Mouse (Mus musculus) liver, embryonic 13.5 days (tissue): Measurements from ENCODE around the gene Btaf1. TPM values are rescaled to one million over a fixed set of nuclear protein-coding genes. Genes with fewer than 3 reads are reported as not detected.

Experiments used
- ATAC-seq: fragments of 200-750 bp; cut with Nextera tagmentation; 2 replicates; pipeline ENCODE4 v1.8.0; 2017; ENCODE audit warnings: low read depth, mild to moderate bottlenecking, moderate number of reproducible peaks, moderate library complexity
- DNase-seq: peaks from one replicate; pipeline ENCODE4 v3.0.0; 2022
- H3K27ac ChIP-seq: fragments of 300-500 bp; sonication (generic); 2 replicates; pipeline ENCODE4 v1.5.1; 2015; ENCODE audit warnings: moderate library complexity, mild to moderate bottlenecking, inconsistent platforms
- H3K27me3 ChIP-seq: fragments of 300-500 bp; sonication (generic); 2 replicates; pipeline ENCODE4 v1.6.1; 2015; ENCODE audit warnings: mild to moderate bottlenecking, inconsistent platforms
- H3K36me3 ChIP-seq: fragments of 300-500 bp; sonication (generic); 2 replicates; pipeline ENCODE4 v1.6.1; 2015; ENCODE audit warnings: mild to moderate bottlenecking, inconsistent platforms
- H3K4me1 ChIP-seq: fragments of 300-500 bp; sonication (generic); replicated peaks from 2 replicates; pipeline ENCODE4 v1.6.1; 2015; ENCODE audit warnings: inconsistent platforms
- H3K4me2 ChIP-seq: fragments of 300-500 bp; sonication (generic); 2 replicates; pipeline ENCODE4 v1.6.1; 2015; ENCODE audit warnings: inconsistent platforms, mild to moderate bottlenecking, moderate library complexity
- H3K4me3 ChIP-seq: fragments of 300-500 bp; sonication (generic); replicated peaks from 2 replicates; pipeline ENCODE4 v1.5.1; 2015; ENCODE audit warnings: mild to moderate bottlenecking, inconsistent platforms
- H3K9ac ChIP-seq: fragments of 300-500 bp; sonication (generic); 2 replicates; pipeline ENCODE4 v1.6.1; 2015; ENCODE audit warnings: mild to moderate bottlenecking, inconsistent platforms
- H3K9me3 ChIP-seq: fragments of 300-500 bp; sonication (generic); replicated peaks from 2 replicates; pipeline ENCODE4 v1.6.1; 2016; ENCODE audit warnings: inconsistent platforms
- WGBS: fragments of 180-500 bp; shearing (Covaris S2); methylation state at CpG from one replicate; pipeline ENCODE4 v1.1.7; 2015; ENCODE audit not compliant: insufficient replicate concordance; 5-methylcytosine and 5-hydroxymethylcytosine counted together
- polyA plus RNA-seq: library from polyadenylated mRNA; unstranded; fragments of >200 nt; fragmentation: Nextera tagmentation; extraction: Ambion mirVana; gene quantifications from 2 replicates; pipeline ENCODE4 v1.2.1, GENCODE M21; 2015

Gene Btaf1
- polyA plus RNA-seq, 1 experiment from 2014 or later, result 10.4 TPM

DNA sequence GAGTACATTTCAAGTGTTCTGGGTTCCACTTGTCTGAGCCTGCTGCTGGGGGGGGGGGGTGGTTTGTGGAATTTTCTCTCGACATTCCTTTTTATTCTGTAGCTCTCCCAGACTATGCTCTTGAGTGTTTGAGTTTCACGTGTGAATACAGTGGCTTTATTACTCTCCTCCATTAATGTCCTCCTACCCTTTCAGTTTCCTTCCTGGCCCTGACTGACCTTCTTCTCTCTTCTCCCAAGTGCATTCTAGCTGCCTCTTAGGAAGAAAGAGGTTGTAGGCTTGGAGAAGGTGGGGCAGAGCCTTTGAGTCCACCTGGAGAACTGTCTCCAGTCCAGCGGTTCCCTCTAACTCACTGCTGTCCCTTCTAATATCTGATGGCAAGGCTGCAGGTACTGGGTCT is 2.9 kb upstream of the Btaf1 start:
- 63% methylated on average over 3 of the region's 3 CpGs for WGBS
- ATAC-seq (no peak), DNase-seq (no peak)
- H3K27ac ChIP-seq, result no peak overlapping the region
- no peaks in the 10 kb centered on the region for H3K36me3 ChIP-seq
- H3K4me1 ChIP-seq, result peaks cover 37% of the 10 kb centered on the region
- no peak overlapping the region for H3K4me3 ChIP-seq
- H3K4me2 ChIP-seq, result no peak overlapping the region
- peaks cover 9% of the 10 kb centered on the region for H3K27me3 ChIP-seq
- H3K9ac ChIP-seq, result no peak overlapping the region
- no peaks in the 10 kb centered on the region for H3K9me3 ChIP-seq

DNA sequence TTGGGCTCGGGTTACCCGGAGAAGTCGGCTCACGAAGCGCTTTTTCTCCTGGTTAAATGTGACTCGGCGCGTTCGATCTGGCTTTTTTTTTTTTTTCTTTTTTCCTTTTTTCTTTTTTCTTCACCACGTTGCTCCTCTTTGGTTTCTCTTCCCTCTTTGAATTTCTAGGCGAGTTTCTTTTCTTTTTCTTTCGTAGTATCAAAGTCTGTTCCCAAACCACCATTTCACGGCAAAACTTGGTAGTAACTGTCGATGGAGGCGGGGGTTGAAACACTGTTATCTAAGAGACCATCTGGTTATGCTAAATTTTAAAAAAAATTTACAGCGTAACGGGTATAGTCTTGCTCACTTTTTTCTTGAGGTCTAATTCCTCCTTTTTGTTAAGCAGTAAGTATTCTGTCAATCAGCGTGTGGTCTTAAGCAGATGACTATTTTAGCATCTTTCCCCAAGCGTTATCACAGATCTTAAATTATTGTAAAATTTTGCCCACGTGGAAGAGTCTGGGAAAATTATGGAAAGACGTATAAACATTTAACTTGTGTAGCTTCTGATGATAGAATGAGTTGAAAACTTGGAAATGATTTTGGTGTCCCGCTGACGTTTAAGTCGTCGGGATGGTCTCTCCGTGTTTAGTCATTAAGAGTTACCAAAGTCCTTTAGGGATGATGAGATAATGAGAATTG is 816 bp downstream of the Btaf1 start:
- H3K4me2 ChIP-seq, result peak overlapping the region; percentile 92
- peaks cover 52% of the 10 kb centered on the region for H3K4me1 ChIP-seq
- WGBS, result under 1% methylated on average over 26 of the region's 26 CpGs
- H3K9me3 ChIP-seq, result no peaks in the 10 kb centered on the region
- H3K27ac ChIP-seq, result peak overlapping the region; percentile 98
- peaks cover 2% of the 10 kb centered on the region; the same call in 1 of the 2 replicates for H3K36me3 ChIP-seq
- no peaks in the 10 kb centered on the region for H3K27me3 ChIP-seq
- no peak for DNase-seq
- no peak for ATAC-seq
- peak overlapping the region; percentile 96 for H3K9ac ChIP-seq
- H3K4me3 ChIP-seq, result peak overlapping the region; percentile 81

DNA sequence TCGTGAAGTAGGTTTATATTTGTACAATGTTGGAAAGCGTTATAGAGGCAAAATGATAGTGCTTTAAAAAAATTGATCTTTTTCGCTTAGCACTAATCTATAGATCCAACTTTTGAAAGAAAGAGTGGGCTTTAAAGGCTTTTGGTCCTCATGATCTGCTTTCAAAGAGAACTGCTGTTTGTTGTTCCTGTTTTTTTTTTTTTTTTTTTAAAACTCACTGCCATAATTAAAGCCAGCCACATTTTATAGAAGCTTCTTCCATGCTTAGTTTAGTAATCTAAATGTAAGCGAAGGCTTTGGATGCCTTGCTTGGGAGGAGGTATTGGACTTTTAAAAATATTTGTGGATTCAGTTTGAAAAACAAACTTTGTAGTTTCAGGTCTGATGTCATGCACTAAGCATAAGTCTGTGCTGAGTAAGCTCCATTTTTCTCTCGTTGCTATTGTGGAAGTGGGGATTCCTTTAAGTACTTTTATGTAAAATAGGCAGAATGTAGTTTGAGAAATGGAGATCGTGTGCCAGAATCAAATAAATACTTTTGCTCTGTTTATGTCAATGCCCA is 2.0 kb downstream of the Btaf1 start:
- 56% methylated on average over 6 of the region's 6 CpGs for WGBS
- peaks cover 2% of the 10 kb centered on the region; the same call in 1 of the 2 replicates for H3K36me3 ChIP-seq
- peak overlapping the region; percentile 81 for H3K4me3 ChIP-seq
- ATAC-seq (no peak), DNase-seq (no peak)
- H3K4me2 ChIP-seq, result peak overlapping the region; percentile 92
- no peaks in the 10 kb centered on the region for H3K27me3 ChIP-seq
- peak overlapping the region; percentile 98 for H3K27ac ChIP-seq
- peaks cover 62% of the 10 kb centered on the region for H3K4me1 ChIP-seq
- no peaks in the 10 kb centered on the region for H3K9me3 ChIP-seq
- H3K9ac ChIP-seq, result peak overlapping the region; percentile 96

DNA sequence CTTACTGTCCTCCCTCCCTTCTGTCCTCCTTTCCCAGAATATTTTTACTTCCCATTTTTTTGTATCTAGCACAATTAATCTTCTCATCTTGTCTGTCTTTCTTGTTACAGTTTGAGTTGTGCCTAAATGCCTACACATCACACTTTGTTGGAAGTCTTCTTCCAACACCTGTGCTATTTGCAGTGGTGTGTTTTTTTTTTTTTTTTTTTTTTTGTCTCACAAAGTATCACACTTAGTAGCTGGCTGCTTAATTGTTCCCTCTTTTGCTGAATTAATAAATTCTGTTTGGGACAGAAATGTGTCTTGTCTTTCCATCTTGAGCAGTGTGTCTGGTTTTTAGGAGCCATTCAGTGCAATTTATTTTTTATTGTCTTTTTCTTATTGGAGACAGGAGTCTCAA is 3.9 kb downstream of the Btaf1 start:
- H3K27ac ChIP-seq, result peak overlapping the region; percentile 29
- H3K4me3 ChIP-seq, result no peak overlapping the region
- DNase-seq (no peak), ATAC-seq (no peak)
- no peak overlapping the region for H3K4me2 ChIP-seq
- H3K9me3 ChIP-seq, result no peaks in the 10 kb centered on the region
- peaks cover 2% of the 10 kb centered on the region; the same call in 1 of the 2 replicates for H3K36me3 ChIP-seq
- no peak overlapping the region for H3K9ac ChIP-seq
- peaks cover 68% of the 10 kb centered on the region for H3K4me1 ChIP-seq
- no peaks in the 10 kb centered on the region for H3K27me3 ChIP-seq

DNA sequence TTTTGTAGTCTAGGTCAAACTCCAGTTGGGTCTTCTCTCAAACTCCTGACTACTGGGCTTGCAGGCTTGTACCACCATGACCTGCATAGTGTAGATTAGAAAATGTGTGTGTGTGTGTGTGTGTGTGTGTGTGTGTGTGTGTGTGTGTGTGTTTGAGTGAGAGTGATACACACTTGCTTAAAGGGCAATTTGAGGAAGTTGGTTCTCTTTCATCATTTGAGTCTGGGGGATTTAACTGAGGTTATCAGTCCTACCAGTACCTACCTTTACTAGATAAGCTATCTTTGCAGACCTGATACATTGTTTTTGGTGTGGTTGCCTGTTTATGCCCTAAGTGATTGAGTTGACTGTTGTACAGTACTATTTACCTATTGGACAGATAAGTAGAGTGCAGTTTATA is 6.2 kb downstream of the Btaf1 start:
- no peak for DNase-seq
- H3K4me1 ChIP-seq, result peaks cover 79% of the 10 kb centered on the region
- no peak for ATAC-seq
- H3K4me2 ChIP-seq, result no peak overlapping the region; the same call in 1 of the 2 replicates
- H3K27ac ChIP-seq, result peak overlapping the region; percentile 58
- no peak overlapping the region for H3K4me3 ChIP-seq
- peak overlapping the region; percentile 41; the same call in 1 of the 2 replicates for H3K9ac ChIP-seq
- no peaks in the 10 kb centered on the region for H3K9me3 ChIP-seq
- peaks cover 8% of the 10 kb centered on the region; the same call in 1 of the 2 replicates for H3K36me3 ChIP-seq
- no peaks in the 10 kb centered on the region for H3K27me3 ChIP-seq

DNA sequence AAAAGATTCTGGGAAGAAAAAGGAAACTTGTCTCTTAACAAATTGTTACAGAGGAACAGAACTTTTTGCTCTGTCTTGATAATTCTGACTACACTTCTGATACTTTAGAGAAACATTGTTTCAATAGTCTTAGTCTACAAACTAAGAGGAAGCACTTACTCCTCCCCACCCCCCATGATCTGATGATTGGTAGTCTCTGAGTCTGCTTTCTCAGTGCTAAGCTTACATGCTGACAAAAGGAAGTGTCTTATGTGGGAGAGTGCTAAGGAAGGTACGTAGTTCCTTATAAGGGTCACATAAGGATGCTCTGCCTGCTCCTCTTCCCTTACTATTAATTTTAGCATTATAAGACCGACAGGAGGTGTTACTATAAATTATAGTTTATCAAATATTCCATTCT is 6.7 kb downstream of the Btaf1 start:
- H3K36me3 ChIP-seq, result peaks cover 8% of the 10 kb centered on the region; the same call in 1 of the 2 replicates
- WGBS, result 49% methylated on average over 2 of the region's 2 CpGs
- ATAC-seq (no peak), DNase-seq (no peak)
- no peak overlapping the region for H3K27ac ChIP-seq
- no peaks in the 10 kb centered on the region for H3K27me3 ChIP-seq
- H3K4me3 ChIP-seq, result no peak overlapping the region
- no peak overlapping the region for H3K4me2 ChIP-seq
- no peak overlapping the region for H3K9ac ChIP-seq
- peaks cover 76% of the 10 kb centered on the region for H3K4me1 ChIP-seq
- no peaks in the 10 kb centered on the region for H3K9me3 ChIP-seq

DNA sequence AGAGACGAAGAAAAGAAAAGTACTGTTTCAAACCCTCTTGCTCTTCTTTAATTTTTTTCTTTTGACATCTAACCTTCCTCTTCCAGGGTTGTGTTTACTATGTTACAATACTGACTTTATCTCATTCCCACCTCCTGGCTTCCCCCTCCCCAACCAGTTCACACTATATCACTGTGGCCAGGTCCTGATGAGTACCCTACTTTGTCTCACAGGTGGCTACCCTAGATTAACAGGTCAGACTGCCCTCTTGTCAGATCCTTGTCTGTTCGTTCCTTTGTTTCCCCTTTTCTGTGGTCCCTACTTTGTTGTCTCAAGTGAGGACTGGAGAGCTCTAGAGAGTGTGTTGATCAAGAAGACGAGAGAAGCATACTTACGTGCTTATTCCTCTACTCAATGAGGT is 10.4 kb downstream of the Btaf1 start:
- Histone ChIP-seq H3K27ac (no peak overlapping the region), H3K9ac (no peak overlapping the region), H3K4me1 (peaks cover 64% of the 10 kb centered on the region), H3K4me3 (no peak overlapping the region), H3K9me3 (no peaks in the 10 kb centered on the region), H3K27me3 (no peaks in the 10 kb centered on the region), H3K4me2 (no peak overlapping the region), H3K36me3 (0 out of 2 replicates have a peak, but pooled peaks cover 6% of the 10 kb centered on the region)
- peak; percentile 56 for ATAC-seq
- no peak for DNase-seq
- WGBS, result 50% methylated on average over 4 of the region's 4 CpGs

DNA sequence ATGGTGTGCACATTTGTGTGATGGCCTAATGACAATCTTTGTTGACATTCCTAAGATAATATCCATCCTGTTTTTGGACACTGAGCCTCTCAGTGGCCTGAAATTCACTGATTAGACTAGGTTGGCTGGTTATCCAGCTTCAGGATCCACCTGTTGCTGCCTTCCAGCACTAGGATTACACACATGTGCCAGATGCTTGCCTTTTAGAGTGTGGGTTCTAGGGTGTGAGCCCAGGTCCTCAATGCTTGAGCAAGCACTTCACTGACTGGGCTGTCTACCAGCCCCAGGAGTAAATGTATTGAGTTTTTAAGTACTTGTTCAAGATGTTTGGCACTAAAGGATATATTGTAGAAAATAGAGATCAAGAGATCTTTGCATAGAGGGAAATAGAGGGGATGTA is 12.1 kb downstream of the Btaf1 start:
- DNase-seq, result no peak
- H3K27ac ChIP-seq, result no peak overlapping the region
- no peaks in the 10 kb centered on the region for H3K27me3 ChIP-seq
- no peak for ATAC-seq
- H3K36me3 ChIP-seq, result 0 out of 2 replicates have a peak, but pooled peaks cover 6% of the 10 kb centered on the region
- no peak overlapping the region for H3K4me2 ChIP-seq
- H3K9ac ChIP-seq, result no peak overlapping the region
- H3K4me3 ChIP-seq, result no peak overlapping the region
- H3K4me1 ChIP-seq, result peaks cover 50% of the 10 kb centered on the region
- H3K9me3 ChIP-seq, result no peaks in the 10 kb centered on the region

DNA sequence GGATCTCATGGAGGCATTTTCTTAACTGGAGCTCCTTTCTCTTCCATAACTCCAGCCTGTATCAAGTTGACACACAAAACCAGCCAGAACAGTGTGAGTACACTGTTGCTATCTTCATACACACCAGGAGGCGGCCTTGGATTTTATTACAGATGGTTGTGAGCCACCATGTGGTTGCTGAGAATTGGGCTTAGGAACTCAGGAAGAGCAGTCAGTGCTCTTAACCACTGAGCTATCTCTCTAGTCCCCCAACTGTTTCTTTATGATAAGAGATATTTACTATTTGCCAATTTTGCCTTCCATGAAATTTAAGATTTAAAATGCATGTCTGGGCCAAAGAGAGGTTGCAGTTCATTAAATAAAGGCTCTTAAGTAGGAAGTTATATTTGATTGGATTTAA is 14.2 kb downstream of the Btaf1 start:
- H3K9me3 ChIP-seq, result no peaks in the 10 kb centered on the region
- peak; percentile 69 for ATAC-seq

DNA sequence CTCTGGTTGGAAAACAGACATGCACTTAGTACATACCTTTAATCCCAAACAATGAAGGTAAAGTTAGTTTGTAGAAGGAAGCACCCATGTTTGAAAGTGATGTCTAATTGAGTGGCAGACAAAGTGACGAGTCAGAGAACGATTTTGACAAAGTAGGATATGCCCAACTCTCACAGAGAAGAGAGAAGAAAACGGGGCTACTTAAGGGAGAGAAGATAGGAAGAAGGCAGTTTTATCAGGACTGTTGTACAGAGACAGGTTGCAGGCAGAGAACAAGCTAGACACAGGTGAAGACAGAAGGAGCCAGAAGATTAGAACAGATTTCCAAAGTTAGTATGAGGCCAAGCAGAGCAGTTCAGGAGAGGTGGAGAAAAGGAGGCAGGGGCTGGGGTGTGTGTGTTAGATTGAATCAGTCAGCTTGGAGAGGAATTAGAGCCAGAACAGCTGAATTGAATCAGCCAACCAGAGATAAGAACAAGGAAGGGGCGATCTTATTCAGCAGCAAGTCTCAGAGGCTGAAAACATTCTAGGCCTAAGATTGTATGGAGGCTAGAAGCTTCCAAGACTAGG is 27.8 kb downstream of the Btaf1 start:
- peak; percentile 75 for ATAC-seq
- WGBS, result 22% methylated on average over 4 of the region's 4 CpGs

More for the DNA sequence above, 14.2 kb downstream of the Btaf1 start:
- Histone ChIP-seq H3K4me2 (no peak overlapping the region), H3K9ac (no peak overlapping the region), H3K27ac (peak overlapping the region; percentile 13; the same call in 1 of the 2 replicates), H3K36me3 (peaks cover 10% of the 10 kb centered on the region), H3K4me1 (peaks cover 42% of the 10 kb centered on the region), H3K4me3 (no peak overlapping the region), H3K27me3 (no peaks in the 10 kb centered on the region)
- WGBS, result 30% methylated on average over 1 of the region's 1 CpGs
- DNase-seq, result no peak

DNA sequence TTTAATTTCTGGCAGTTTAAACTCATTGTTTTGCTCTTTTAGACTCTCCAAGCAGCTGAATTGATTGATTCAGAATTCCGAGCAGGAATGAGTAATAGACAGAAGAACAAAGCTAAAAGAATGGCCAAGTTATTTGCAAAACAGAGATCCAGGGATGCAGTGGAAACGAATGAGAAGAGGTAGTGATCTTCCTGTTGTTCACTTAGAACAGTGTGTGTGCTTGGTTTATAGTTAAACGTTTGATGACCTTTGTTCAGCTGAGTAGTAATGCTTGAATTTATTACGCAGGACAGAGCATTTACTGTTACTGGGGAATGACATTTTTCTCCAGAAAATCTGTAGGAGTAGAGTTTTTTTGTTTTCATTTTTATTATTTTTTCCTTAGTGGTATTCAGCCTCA is 32.5 kb downstream of the Btaf1 start:
- ATAC-seq, result no peak
- peaks cover 13% of the 10 kb centered on the region for H3K4me1 ChIP-seq
- H3K9me3 ChIP-seq, result no peaks in the 10 kb centered on the region
- H3K4me3 ChIP-seq, result no peak overlapping the region
- no peaks in the 10 kb centered on the region for H3K27me3 ChIP-seq
- no peak for DNase-seq
- 81% methylated on average over 4 of the region's 4 CpGs for WGBS
- peaks cover 57% of the 10 kb centered on the region for H3K36me3 ChIP-seq
- H3K27ac ChIP-seq, result no peak overlapping the region
- no peak overlapping the region for H3K9ac ChIP-seq
- H3K4me2 ChIP-seq, result no peak overlapping the region

More for the DNA sequence above, 27.8 kb downstream of the Btaf1 start:
- Histone ChIP-seq H3K4me2 (no peak overlapping the region), H3K27me3 (no peaks in the 10 kb centered on the region), H3K9ac (no peak overlapping the region), H3K36me3 (peaks cover 40% of the 10 kb centered on the region), H3K27ac (0 out of 2 replicates have a peak overlapping the region, but pooled peaks have one; percentile 2), H3K4me1 (peaks cover 22% of the 10 kb centered on the region), H3K4me3 (no peak overlapping the region), H3K9me3 (no peaks in the 10 kb centered on the region)
- DNase-seq, result peak; percentile 15
